Mouse (Mus musculus) limb, embryonic 12.5 days (tissue): ENCODE measurements at regions not wholly inside any gene's neighbourhood (a gene's known extent, or its start where the extent isn't known, plus 50 kb on each side); places are given as distances from the start of the nearest gene placed in this dataset.

Source experiments
- ATAC-seq: fragments of 200-750 bp; cut with Nextera tagmentation; 2 replicates; pipeline ENCODE4 v1.8.0; 2017; ENCODE audit warnings: low read depth, moderate TSS enrichment; ENCODE audit not compliant: insufficient number of reproducible peaks, insufficient read depth, low FRiP score, low TSS enrichment
- H3K27ac ChIP-seq: fragments of 300-500 bp; sonication (generic); 2 replicates; pipeline ENCODE4 v1.5.1; 2016; ENCODE audit warnings: mild to moderate bottlenecking, moderate library complexity
- H3K27me3 ChIP-seq: fragments of 300-500 bp; sonication (generic); 2 replicates; pipeline ENCODE4 v1.6.1; 2016; ENCODE audit warnings: mild to moderate bottlenecking, moderate library complexity
- H3K36me3 ChIP-seq: fragments of 300-500 bp; sonication (generic); 2 replicates; pipeline ENCODE4 v1.6.1; 2016; ENCODE audit warnings: mild to moderate bottlenecking, moderate library complexity
- H3K4me1 ChIP-seq: fragments of 300-500 bp; sonication (generic); replicated peaks from 2 replicates; pipeline ENCODE4 v1.6.1; 2016
- H3K4me2 ChIP-seq: fragments of 300-500 bp; sonication (generic); 2 replicates; pipeline ENCODE4 v1.6.1; 2016; ENCODE audit warnings: mild to moderate bottlenecking, moderate library complexity
- H3K4me3 ChIP-seq: fragments of 300-500 bp; sonication (generic); replicated peaks from 2 replicates; pipeline ENCODE4 v1.5.1; 2016; ENCODE audit warnings: mild to moderate bottlenecking
- H3K9ac ChIP-seq: fragments of 300-500 bp; sonication (generic); replicated peaks from 2 replicates; pipeline ENCODE4 v1.6.1; 2016; ENCODE audit warnings: mild to moderate bottlenecking, moderate library complexity
- H3K9me3 ChIP-seq: fragments of 300-500 bp; sonication (generic); 2 replicates; pipeline ENCODE4 v1.6.1; 2016; ENCODE audit warnings: mild to moderate bottlenecking, moderate library complexity
- whole genome bisulfite sequencing: fragments of 180-500 bp; shearing (Covaris S2); methylation state at CpG from one replicate; pipeline ENCODE4 v1.1.7; 2016; 5-methylcytosine and 5-hydroxymethylcytosine counted together

- no peaks in the 10 kb centered on the region for H3K4me1 ChIP-seq
- H3K27ac ChIP-seq = no peak overlapping the region
- H3K36me3 ChIP-seq = no peaks in the 10 kb centered on the region
- H3K9me3 ChIP-seq = no peaks in the 10 kb centered on the region
- H3K27me3 ChIP-seq = no peaks in the 10 kb centered on the region
- 93% methylated on average over 4 of the region's 4 CpGs for WGBS
- no peak overlapping the region for H3K9ac ChIP-seq
- H3K4me3 ChIP-seq = no peak overlapping the region
- H3K4me2 ChIP-seq = no peak overlapping the region
- no peak for ATAC-seq
Observed at GRCm38 (mm10) chr6:141197501-141197900, 51.6 kb upstream of the Pde3a start.
